Mouse (Mus musculus): ENCODE data around the gene Dab2ip. TPM values are rescaled to one million over a fixed set of nuclear protein-coding genes. Genes with fewer than 3 reads are reported as not detected.

The Dab2ip gene
- polyA plus RNA-seq, 1 experiment from 2014 or later, result 48.1 TPM

DNA sequence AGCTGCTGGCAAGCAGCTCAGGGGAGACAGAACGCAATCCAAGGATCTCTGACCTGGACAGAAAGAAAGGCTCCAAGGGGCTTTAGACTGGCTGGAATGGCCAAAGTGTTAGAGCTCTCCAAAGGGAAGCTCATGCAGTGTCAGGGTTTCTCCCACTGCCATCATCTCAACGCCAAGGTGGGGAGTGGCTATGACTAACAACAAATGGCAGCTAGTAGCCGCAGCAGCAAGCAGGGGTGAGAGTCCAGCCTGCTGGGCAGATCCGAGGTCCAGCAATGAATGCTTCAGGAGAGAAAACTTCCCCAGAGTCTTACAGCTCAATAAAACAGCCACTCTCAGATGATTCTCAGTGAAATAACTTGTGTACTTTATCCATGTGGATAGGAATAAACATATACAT lies 8.9 kb upstream of the Dab2ip start:
- TF ChIP-seq CTCF (IDR thresholded peaks at IDR 0.05; ENCODE audit: low read depth) (no peak), EP300 (optimal IDR thresholded peaks at IDR 0.05) (no peak)
- Histone ChIP-seq H3K27me3 (ENCODE audit: control insufficient read depth, insufficient read depth, low read length) (no peaks in the 10 kb centered on the region), H3K4me1 (replicated peaks; ENCODE audit: control insufficient read depth, insufficient read depth) (peaks cover 5% of the 10 kb centered on the region), H3K4me2 (replicated peaks; ENCODE audit: low read depth) (no peak overlapping the region), H3K27ac (replicated peaks) (no peak overlapping the region), H3K9ac (ENCODE audit: low read length) (no peak overlapping the region), H3K4me3 (ENCODE audit: low read depth, low read length) (no peak overlapping the region), H3K9me3 (ENCODE audit: control insufficient read depth, low read length) (no peaks in the 10 kb centered on the region), H3K36me3 (ENCODE audit: control insufficient read depth, insufficient read depth, low read length) (no peaks in the 10 kb centered on the region)
- ATAC-seq (ENCODE audit: low FRiP score, low TSS enrichment), result no peak
- 35% methylated on average over 4 of the region's 4 CpGs for WGBS
- no peak for DNase-seq (ENCODE audit: low spot score)

DNA sequence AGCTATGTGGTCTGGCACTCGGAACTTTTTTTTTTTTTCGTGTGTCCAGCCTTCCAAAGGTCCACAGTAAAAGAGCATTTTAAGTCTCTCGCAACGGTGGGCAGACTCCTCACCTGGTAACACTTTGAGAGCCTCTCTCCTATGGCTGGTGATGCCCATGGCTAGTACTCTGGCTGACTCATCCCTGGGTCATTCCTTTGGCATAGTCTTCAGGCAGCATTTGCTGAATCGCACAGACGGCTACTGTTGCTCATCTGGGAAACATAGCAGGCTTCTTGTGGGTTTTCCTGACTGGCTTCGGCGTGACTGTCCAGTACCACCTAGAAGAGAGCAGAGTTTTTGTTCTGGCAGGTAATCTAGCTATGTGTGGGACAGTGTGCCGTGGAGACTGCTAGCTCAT lies 8.0 kb upstream of the Dab2ip start:
- ATAC-seq (ENCODE audit: low FRiP score, low TSS enrichment), result no peak
- H3K36me3 ChIP-seq (ENCODE audit: control insufficient read depth, insufficient read depth, low read length), result no peaks in the 10 kb centered on the region
- no peak for TF ChIP-seq CTCF (IDR thresholded peaks at IDR 0.05; ENCODE audit: low read depth)
- TF ChIP-seq EP300 (optimal IDR thresholded peaks at IDR 0.05), result no peak
- H3K9ac ChIP-seq (ENCODE audit: low read length), result no peak overlapping the region
- H3K4me2 ChIP-seq (replicated peaks; ENCODE audit: low read depth), result no peak overlapping the region
- 75% methylated on average over 9 of the region's 9 CpGs for WGBS
- H3K9me3 ChIP-seq (ENCODE audit: control insufficient read depth, low read length), result no peaks in the 10 kb centered on the region
- no peak for DNase-seq (ENCODE audit: low spot score)
- H3K27me3 ChIP-seq (ENCODE audit: control insufficient read depth, insufficient read depth, low read length), result no peaks in the 10 kb centered on the region
- no peak overlapping the region for H3K27ac ChIP-seq (replicated peaks)
- peaks cover 1% of the 10 kb centered on the region for H3K4me1 ChIP-seq (replicated peaks; ENCODE audit: control insufficient read depth, insufficient read depth)
- H3K4me3 ChIP-seq (ENCODE audit: low read depth, low read length), result no peak overlapping the region

DNA sequence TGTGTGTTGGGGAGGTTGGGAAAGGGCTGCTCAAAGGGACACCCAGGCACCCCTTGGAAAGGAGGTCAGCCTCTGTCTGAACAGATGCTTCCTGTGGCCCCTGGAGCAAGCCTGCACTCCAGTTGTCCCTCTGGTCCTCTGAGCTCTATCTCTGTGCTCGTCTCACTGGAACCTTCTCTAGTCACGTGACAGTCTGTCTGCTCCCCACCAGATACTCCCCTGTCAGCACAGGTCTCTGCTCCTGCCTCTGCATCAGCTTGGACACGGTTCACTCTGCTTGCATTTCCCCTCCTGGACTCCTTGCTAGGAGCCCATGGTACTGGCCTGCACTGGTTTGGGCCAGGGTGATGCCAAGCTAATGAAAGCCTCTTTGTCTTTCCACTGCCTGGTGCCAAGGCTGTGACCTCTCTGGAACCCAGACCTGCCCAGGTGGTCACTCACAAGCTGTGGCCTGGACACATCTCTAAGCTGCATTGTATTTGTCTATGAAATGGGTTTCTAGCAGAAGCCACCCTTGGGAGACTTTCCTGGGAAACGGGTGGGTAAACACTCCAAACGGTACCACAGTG lies 1.1 kb upstream of the Dab2ip start:
- no peaks in the 10 kb centered on the region; the same call in 1 of the 2 replicates for H3K4me1 ChIP-seq (replicated peaks; ENCODE audit: control insufficient read depth, insufficient read depth)
- no peaks in the 10 kb centered on the region for H3K27me3 ChIP-seq (ENCODE audit: control insufficient read depth, insufficient read depth, low read length)
- TF ChIP-seq EP300 (optimal IDR thresholded peaks at IDR 0.05) (no peak), CTCF (IDR thresholded peaks at IDR 0.05; ENCODE audit: low read depth) (no peak)
- 78% methylated on average over 5 of the region's 5 CpGs for WGBS
- no peak overlapping the region; the same call in 1 of the 2 replicates for H3K4me2 ChIP-seq (replicated peaks; ENCODE audit: low read depth)
- no peaks in the 10 kb centered on the region for H3K9me3 ChIP-seq (ENCODE audit: control insufficient read depth, low read length)
- H3K4me3 ChIP-seq (ENCODE audit: low read depth, low read length), result no peak overlapping the region
- no peak overlapping the region for H3K9ac ChIP-seq (ENCODE audit: low read length)
- no peak for ATAC-seq (ENCODE audit: low FRiP score, low TSS enrichment)
- DNase-seq (ENCODE audit: low spot score), result no peak
- no peaks in the 10 kb centered on the region for H3K36me3 ChIP-seq (ENCODE audit: control insufficient read depth, insufficient read depth, low read length)
- 0 out of 2 replicates have a peak overlapping the region, but pooled peaks have one; percentile 8 for H3K27ac ChIP-seq (replicated peaks)

DNA sequence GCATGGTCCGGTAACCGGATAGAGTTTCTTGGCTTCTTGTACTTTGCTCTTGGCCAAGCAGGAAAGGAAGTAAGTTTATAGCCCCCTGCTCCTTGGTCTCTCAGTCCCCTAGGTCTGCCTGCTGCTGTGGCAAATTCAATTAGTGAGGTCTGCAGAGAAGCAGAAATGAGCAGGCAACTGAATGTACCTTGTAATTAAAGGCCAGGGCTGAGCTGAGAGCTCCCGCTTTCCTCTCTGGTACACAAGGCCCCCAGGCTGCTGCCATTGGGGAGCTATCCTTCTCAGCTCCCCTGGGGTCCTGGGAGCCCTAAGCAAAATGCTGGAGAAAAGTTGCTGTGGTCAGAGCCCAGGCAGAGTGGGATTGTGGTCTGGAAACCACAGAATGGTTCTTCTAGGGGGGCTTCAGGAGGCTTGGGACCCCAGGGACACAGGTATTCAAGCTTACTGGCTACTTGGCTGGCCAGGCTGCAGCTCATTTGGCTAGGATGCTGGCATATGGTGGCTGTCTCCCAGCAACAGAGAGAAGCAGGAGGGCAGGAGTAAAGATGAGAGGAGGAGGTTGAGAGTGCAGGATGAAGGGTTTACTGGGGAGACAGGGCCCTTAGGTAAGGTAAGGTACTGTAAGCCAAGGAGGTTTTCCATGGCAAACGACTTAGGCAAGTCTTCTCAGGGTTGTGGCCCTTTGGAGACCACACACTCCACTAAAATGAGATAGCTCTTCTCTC lies 922 bp downstream of the Dab2ip start:
- Histone ChIP-seq H3K9ac (ENCODE audit: low read length) (peak overlapping the region; percentile 45), H3K4me2 (replicated peaks; ENCODE audit: low read depth) (peak overlapping the region; percentile 51), H3K4me1 (replicated peaks; ENCODE audit: control insufficient read depth, insufficient read depth) (no peaks in the 10 kb centered on the region; the same call in 1 of the 2 replicates), H3K27me3 (ENCODE audit: control insufficient read depth, insufficient read depth, low read length) (no peaks in the 10 kb centered on the region), H3K9me3 (ENCODE audit: control insufficient read depth, low read length) (no peaks in the 10 kb centered on the region), H3K36me3 (ENCODE audit: control insufficient read depth, insufficient read depth, low read length) (no peaks in the 10 kb centered on the region), H3K4me3 (ENCODE audit: low read depth, low read length) (peak overlapping the region; percentile 27), H3K27ac (replicated peaks) (peak overlapping the region; percentile 65)
- no peak for DNase-seq (ENCODE audit: low spot score)
- no peak for ATAC-seq (ENCODE audit: low FRiP score, low TSS enrichment)
- TF ChIP-seq CTCF (IDR thresholded peaks at IDR 0.05; ENCODE audit: low read depth), result no peak
- 71% methylated on average over 4 of the region's 4 CpGs for WGBS

DNA sequence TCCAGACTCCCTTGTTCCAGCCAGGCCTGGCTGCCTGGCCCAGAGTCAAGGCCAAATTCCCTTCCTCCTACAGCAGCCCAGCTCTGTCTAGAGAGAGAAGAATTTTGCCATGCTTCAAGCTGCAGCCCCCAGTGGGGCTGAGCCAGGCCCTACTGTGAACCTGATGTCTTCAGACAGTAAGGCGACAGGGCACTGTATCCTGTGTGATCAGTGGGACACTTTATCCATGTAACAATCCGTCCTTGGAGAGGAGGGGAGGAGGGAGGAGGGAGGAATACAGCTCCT lies 1.4 kb downstream of the Dab2ip start:
- peak overlapping the region; percentile 45; the same call in 1 of the 2 replicates for H3K9ac ChIP-seq (ENCODE audit: low read length)
- no peak overlapping the region for H3K4me3 ChIP-seq (ENCODE audit: low read depth, low read length)
- no peak for ATAC-seq (ENCODE audit: low FRiP score, low TSS enrichment)
- no peaks in the 10 kb centered on the region for H3K27me3 ChIP-seq (ENCODE audit: control insufficient read depth, insufficient read depth, low read length)
- no peaks in the 10 kb centered on the region; the same call in 1 of the 2 replicates for H3K4me1 ChIP-seq (replicated peaks; ENCODE audit: control insufficient read depth, insufficient read depth)
- 51% methylated on average over 2 of the region's 2 CpGs for WGBS
- H3K4me2 ChIP-seq (replicated peaks; ENCODE audit: low read depth), result peak overlapping the region; percentile 51
- no peak for DNase-seq (ENCODE audit: low spot score)
- H3K9me3 ChIP-seq (ENCODE audit: control insufficient read depth, low read length), result no peaks in the 10 kb centered on the region
- TF ChIP-seq CTCF (IDR thresholded peaks at IDR 0.05; ENCODE audit: low read depth), result no peak
- TF ChIP-seq EP300 (optimal IDR thresholded peaks at IDR 0.05), result no peak
- H3K27ac ChIP-seq (replicated peaks), result peak overlapping the region; percentile 65; the same call in 1 of the 2 replicates
- H3K36me3 ChIP-seq (ENCODE audit: control insufficient read depth, insufficient read depth, low read length), result no peaks in the 10 kb centered on the region

DNA sequence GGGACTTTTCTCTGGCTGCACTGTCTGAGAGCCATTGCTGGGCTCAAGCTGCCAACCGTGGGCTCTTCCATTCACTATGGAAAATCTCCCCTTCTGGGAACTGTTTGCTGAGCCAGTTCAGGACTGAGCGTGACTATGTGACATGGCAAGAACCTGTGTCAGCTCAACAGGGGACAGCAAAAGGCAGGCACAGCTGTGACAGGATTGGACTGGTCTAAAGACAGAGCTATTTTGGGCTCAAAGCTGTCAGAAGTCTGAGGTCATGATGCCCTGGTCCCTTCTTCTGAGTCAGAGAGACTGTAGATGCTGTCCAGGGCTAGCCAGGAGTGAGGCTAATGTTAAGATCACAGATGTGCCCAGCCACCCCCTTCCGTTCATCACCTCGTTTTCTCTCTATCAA lies 5.7 kb downstream of the Dab2ip start:
- H3K4me3 ChIP-seq (ENCODE audit: low read depth, low read length), result no peak overlapping the region
- no peak overlapping the region for H3K4me2 ChIP-seq (replicated peaks; ENCODE audit: low read depth)
- 74% methylated on average over 4 of the region's 4 CpGs for WGBS
- H3K36me3 ChIP-seq (ENCODE audit: control insufficient read depth, insufficient read depth, low read length), result no peaks in the 10 kb centered on the region
- H3K9me3 ChIP-seq (ENCODE audit: control insufficient read depth, low read length), result no peaks in the 10 kb centered on the region
- no peak for DNase-seq (ENCODE audit: low spot score)
- TF ChIP-seq EP300 (optimal IDR thresholded peaks at IDR 0.05) (no peak), CTCF (IDR thresholded peaks at IDR 0.05; ENCODE audit: low read depth) (no peak)
- ATAC-seq (ENCODE audit: low FRiP score, low TSS enrichment), result no peak
- no peaks in the 10 kb centered on the region; the same call in 1 of the 2 replicates for H3K4me1 ChIP-seq (replicated peaks; ENCODE audit: control insufficient read depth, insufficient read depth)
- no peak overlapping the region for H3K9ac ChIP-seq (ENCODE audit: low read length)
- H3K27ac ChIP-seq (replicated peaks), result no peak overlapping the region
- H3K27me3 ChIP-seq (ENCODE audit: control insufficient read depth, insufficient read depth, low read length), result no peaks in the 10 kb centered on the region
